Mouse (Mus musculus) midbrain, embryonic 14.5 days (tissue): ENCODE data around the gene AC124502.3. TPM values are rescaled to one million over a fixed set of nuclear protein-coding genes. Genes with fewer than 3 reads are reported as not detected.

Experiments
- ATAC-seq: fragments of 200-750 bp; cut with Nextera tagmentation; 2 replicates; pipeline ENCODE4 v1.8.0; 2017; ENCODE audit warnings: moderate number of reproducible peaks, moderate library complexity; ENCODE audit not compliant: low FRiP score, low TSS enrichment
- DNase-seq: peaks from one replicate; pipeline ENCODE4 v3.0.0-alpha.2; 2015
- H3K27ac ChIP-seq: fragments of 300-500 bp; sonication (generic); replicated peaks from 2 replicates; pipeline ENCODE4 v1.5.1; 2014; ENCODE audit warnings: mild to moderate bottlenecking, low read depth, low read length, moderate library complexity
- H3K27me3 ChIP-seq: fragments of 300-500 bp; sonication (generic); 2 replicates; pipeline ENCODE4 v1.6.1; 2014; ENCODE audit warnings: low read length, control low read depth, mixed read lengths; ENCODE audit not compliant: control insufficient read depth, insufficient read depth
- H3K36me3 ChIP-seq: fragments of 300-500 bp; sonication (generic); 2 replicates; pipeline ENCODE4 v1.6.1; 2014; ENCODE audit warnings: low read length, control low read depth; ENCODE audit not compliant: control insufficient read depth, insufficient read depth
- H3K4me1 ChIP-seq: fragments of 300-500 bp; sonication (generic); 2 replicates; pipeline ENCODE4 v1.6.1; 2014; ENCODE audit warnings: mild to moderate bottlenecking, antibody characterized with exemption, low read length, control low read depth; ENCODE audit not compliant: control insufficient read depth, insufficient read depth
- H3K4me2 ChIP-seq: fragments of 300-500 bp; sonication (generic); 2 replicates; pipeline ENCODE4 v1.6.1; 2014; ENCODE audit warnings: mild to moderate bottlenecking, low read length, moderate library complexity
- H3K4me3 ChIP-seq: fragments of 300-500 bp; sonication (generic); replicated peaks from 2 replicates; pipeline ENCODE4 v1.5.1; 2014; ENCODE audit warnings: low read depth, low read length
- H3K9ac ChIP-seq: fragments of 300-500 bp; sonication (generic); replicated peaks from 2 replicates; pipeline ENCODE4 v1.6.1; 2014; ENCODE audit warnings: mild to moderate bottlenecking, low read length, moderate library complexity
- H3K9me3 ChIP-seq: fragments of 300-500 bp; sonication (generic); 2 replicates; pipeline ENCODE4 v1.6.1; 2016; ENCODE audit warnings: low read length, control low read depth, mixed read lengths; ENCODE audit not compliant: control insufficient read depth
- WGBS: fragments of 180-500 bp; shearing (Covaris S2); extraction: QIAGEN DNeasy Blood & Tissue Kit; methylation state at CpG from one replicate; pipeline ENCODE4 v1.1.7; 2014; 5-methylcytosine and 5-hydroxymethylcytosine counted together
- polyA plus RNA-seq: library from polyadenylated mRNA; unstranded; fragments of >200 nt; fragmentation: Nextera tagmentation; extraction: Ambion mirVana; gene quantifications from 2 replicates; pipeline ENCODE4 v1.2.1, GENCODE M21; 2014

Gene AC124502.3
- polyA plus RNA-seq, 1 experiment from 2014 or later, result 1.6 TPM

DNA sequence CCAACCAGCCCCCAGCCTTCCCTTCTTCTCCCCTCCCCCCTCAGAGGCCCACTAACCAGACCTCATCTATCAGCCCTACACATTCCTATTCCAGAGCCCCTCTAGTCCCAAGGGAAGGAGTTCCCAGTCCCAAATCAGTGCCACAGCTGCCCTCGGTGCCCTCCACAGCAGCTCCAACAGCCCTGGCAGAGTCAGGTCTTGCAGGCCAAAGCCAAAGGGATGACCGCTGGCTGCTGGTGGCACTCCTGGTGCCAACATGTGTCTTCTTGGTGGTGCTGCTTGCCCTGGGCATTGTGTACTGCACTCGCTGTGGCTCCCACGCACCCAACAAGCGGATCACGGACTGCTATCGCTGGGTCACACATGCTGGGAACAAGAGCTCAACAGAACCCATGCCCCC, 31.3 kb downstream of the AC124502.3 start:
- Histone ChIP-seq H3K36me3 (no peaks in the 10 kb centered on the region), H3K4me1 (peaks cover 31% of the 10 kb centered on the region), H3K4me3 (no peak overlapping the region), H3K9ac (no peak overlapping the region), H3K27me3 (peaks cover 33% of the 10 kb centered on the region), H3K4me2 (no peak overlapping the region), H3K27ac (no peak overlapping the region), H3K9me3 (no peaks in the 10 kb centered on the region)
- 88% methylated on average over 7 of the region's 7 CpGs for WGBS
- no peak for ATAC-seq
- no peak for DNase-seq

DNA sequence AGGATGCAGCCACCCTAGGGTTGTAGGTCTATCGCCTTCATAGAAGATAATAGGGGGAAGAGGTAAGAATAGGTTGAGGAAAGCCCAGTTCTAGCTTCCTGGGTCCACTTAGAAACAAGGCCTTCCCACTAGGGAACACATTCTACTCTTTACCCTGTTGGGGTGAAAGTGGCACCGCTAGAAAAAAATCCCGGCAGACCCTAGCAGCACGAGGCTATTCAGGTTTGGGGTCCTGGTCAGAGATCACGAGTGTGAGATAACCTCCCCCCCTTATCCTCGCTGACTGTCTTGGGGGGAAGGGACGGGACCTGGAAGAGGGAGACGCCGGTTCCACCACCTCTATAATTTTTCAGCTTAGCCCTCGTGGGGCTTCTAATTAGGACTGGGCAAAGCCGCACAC, 32.4 kb downstream of the AC124502.3 start:
- Histone ChIP-seq H3K27me3 (peaks cover 33% of the 10 kb centered on the region), H3K4me2 (peak overlapping the region; percentile 69), H3K36me3 (no peaks in the 10 kb centered on the region), H3K27ac (0 out of 2 replicates have a peak overlapping the region, but pooled peaks have one; percentile 26), H3K4me1 (peaks cover 31% of the 10 kb centered on the region), H3K4me3 (peak overlapping the region; percentile 41), H3K9me3 (no peaks in the 10 kb centered on the region), H3K9ac (peak overlapping the region; percentile 47)
- 9% methylated on average over 11 of the region's 11 CpGs for WGBS
- ATAC-seq, result no peak
- no peak for DNase-seq

DNA sequence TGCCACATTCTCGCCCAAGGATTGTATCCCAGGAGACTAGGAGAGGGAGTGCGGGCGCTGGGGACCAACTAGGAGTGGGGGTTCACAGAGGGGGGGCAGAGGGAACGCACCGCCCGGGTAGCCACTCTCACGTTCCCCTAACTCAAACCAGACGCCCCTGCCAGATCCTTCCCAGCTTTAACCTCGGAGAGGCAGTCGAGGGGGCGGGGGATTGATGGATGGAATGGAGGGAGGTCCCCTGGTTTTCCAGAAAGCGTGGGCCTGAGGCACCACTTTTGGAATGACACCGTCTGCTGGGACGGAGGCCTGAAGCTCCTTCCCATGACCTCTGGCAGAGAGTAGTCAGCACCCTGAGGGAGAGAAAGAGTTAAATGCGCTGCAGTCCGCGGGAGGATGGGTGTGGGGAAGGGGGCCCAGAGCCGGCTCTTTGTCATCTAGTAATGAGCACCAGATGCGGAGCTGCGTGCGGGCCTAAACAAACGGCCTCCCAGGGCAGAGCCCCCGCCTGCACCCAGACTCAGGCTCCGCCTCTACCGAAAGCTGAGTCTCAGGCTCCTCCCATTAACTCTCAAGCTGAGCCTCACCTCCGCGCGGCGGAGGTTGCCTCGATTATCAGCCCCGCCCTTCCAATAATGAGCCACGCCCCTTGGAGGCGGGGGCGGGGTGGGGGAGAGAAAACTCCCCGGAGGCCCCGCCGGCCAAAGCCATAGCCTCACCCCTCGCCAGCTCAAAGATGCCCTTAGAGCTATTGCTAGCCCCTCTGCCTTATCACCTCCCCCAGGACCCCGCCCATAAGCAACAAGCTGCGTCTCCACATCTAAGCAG, 33.1 kb downstream of the AC124502.3 start:
- Histone ChIP-seq H3K4me1 (peaks cover 31% of the 10 kb centered on the region), H3K4me3 (peak overlapping the region; percentile 41), H3K9ac (peak overlapping the region; percentile 47), H3K36me3 (no peaks in the 10 kb centered on the region), H3K27me3 (peaks cover 33% of the 10 kb centered on the region), H3K27ac (0 out of 2 replicates have a peak overlapping the region, but pooled peaks have one; percentile 26), H3K4me2 (peak overlapping the region; percentile 69), H3K9me3 (no peaks in the 10 kb centered on the region)
- under 1% methylated on average over 40 of the region's 40 CpGs for WGBS
- DNase-seq (peak; percentile 85), ATAC-seq (peak; percentile 86)

DNA sequence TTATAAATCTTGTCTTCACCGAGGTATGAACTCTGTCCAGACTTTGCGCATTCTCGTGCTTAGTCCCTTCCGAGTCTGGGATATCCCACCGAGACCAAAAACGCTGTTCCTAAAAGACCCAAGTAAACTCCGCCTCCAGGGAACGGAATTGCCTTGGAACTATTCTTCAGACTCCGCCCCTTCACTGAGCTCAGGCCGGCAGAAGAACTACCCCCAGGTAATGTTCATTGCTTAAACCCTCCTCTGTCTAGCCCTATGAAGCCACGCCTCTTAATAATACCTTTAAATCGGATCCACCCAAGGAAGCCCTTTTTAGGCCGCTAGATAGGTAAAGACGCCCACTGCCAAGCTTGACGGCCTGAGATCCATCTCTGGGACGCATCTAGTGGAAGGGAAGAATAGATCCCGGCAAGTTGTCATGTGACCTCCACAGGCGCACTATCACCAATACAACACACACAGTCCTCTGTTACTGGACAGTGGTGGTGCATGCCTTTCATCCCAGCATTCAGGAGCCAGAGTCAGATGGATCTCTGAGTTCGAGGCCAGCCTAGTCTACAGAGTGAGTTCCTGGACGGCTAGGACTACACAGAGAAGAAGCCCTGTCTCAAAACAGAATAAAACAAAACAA, 33.8 kb downstream of the AC124502.3 start:
- Histone ChIP-seq H3K27ac (no peak overlapping the region), H3K4me3 (peak overlapping the region; percentile 41), H3K9me3 (no peaks in the 10 kb centered on the region), H3K4me2 (peak overlapping the region; percentile 69), H3K27me3 (peaks cover 26% of the 10 kb centered on the region), H3K9ac (no peak overlapping the region), H3K36me3 (no peaks in the 10 kb centered on the region), H3K4me1 (peaks cover 29% of the 10 kb centered on the region)
- 3% methylated on average over 20 of the region's 20 CpGs for WGBS
- ATAC-seq, result peak; percentile 9; the same call in 1 of the 2 replicates
- DNase-seq, result peak; percentile 55

DNA sequence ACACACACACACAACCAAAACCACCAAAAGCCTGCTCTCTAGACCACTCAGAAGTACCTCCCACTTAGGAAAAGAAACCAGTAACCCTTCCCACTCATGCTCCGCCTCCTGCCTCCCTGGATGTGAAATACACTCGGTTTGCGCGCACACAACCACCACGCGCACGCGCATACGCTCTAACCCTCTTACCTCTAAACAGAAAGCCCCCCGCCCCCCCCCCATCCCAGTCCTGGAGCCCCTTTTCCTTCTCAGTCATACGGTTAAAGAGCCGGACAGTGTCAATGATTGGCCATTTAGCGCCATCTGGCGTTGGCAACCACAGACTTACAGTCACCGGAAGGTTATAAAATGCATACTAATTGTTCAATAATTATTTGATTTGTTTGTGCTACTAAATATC, 34.3 kb downstream of the AC124502.3 start:
- Histone ChIP-seq H3K9me3 (no peaks in the 10 kb centered on the region), H3K4me1 (peaks cover 24% of the 10 kb centered on the region), H3K4me3 (no peak overlapping the region), H3K9ac (no peak overlapping the region), H3K4me2 (peak overlapping the region; percentile 69), H3K27ac (no peak overlapping the region), H3K27me3 (peaks cover 22% of the 10 kb centered on the region), H3K36me3 (no peaks in the 10 kb centered on the region)
- ATAC-seq (no peak; the same call in 1 of the 2 replicates), DNase-seq (peak; percentile 87)
- WGBS, result 1% methylated on average over 15 of the region's 15 CpGs

DNA sequence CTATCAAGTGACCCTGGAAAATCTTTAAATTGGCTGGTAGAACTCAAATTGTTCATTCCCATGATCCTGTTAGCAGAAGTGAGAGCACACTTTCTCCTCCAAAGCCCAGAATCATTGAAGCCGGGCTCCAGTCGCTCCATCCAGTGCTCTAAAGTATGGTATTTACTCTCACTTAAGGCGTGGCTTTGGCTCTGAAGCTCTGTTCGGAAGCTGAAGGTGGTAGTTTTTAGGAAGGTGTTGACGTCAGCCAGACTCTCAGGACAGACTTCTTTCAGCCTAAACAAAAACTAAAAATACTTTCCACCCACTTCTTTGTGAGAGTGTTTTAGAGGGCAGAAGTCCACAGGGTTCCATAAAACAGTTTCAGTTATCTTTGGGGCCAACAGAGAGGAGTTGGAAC, 34.8 kb downstream of the AC124502.3 start:
- DNase-seq (no peak), ATAC-seq (no peak)
- Histone ChIP-seq H3K4me1 (peaks cover 20% of the 10 kb centered on the region), H3K9me3 (no peaks in the 10 kb centered on the region), H3K4me3 (no peak overlapping the region), H3K4me2 (no peak overlapping the region), H3K27me3 (peaks cover 17% of the 10 kb centered on the region), H3K9ac (no peak overlapping the region), H3K27ac (no peak overlapping the region), H3K36me3 (no peaks in the 10 kb centered on the region)
- WGBS, result 47% methylated on average over 5 of the region's 5 CpGs

DNA sequence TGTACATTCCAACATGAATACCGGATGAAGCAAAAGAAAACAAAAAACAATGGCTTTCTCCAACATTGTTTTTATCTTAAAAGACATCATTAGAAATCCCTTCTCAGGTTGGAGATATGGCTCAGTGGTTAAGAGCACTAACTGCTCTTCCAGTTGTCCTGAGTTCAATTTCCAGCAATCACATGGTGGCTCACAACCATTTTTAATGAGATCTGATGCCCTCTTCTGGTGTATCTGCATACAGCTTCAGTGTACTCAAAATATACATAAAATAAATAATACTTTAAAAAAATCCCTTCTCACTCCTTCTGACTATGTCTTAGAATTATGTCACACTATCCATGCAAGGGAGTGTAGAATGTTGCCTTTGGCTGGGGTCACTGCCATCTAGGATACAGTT, 40.6 kb downstream of the AC124502.3 start:
- Histone ChIP-seq H3K4me2 (no peak overlapping the region), H3K27ac (no peak overlapping the region), H3K9ac (no peak overlapping the region), H3K4me3 (no peak overlapping the region), H3K36me3 (no peaks in the 10 kb centered on the region), H3K9me3 (no peaks in the 10 kb centered on the region), H3K4me1 (no peaks in the 10 kb centered on the region), H3K27me3 (peaks cover 40% of the 10 kb centered on the region)
- DNase-seq (no peak), ATAC-seq (no peak)
- WGBS, result 92% methylated on average over 1 of the region's 1 CpGs

DNA sequence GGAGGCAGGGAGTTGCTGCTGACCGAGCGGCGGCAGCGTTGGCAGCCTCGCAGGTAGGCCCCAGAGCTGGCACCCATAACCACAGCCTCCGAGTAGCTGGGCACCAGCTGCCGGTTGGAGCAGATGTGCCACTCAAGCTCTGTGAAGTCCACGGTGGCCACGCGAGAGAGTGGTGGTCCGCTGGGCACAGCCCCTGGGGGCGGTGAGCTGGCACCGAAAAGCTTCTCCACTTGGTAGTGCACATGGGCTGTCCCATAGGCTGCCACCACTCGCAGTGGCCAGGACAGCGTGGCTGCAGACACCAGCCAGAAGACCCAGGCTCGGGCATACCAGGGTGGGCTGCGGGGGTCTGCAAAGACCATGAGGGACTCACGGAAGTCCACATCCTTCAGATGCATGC, 43.3 kb downstream of the AC124502.3 start:
- H3K36me3 ChIP-seq, result no peaks in the 10 kb centered on the region
- H3K9ac ChIP-seq, result no peak overlapping the region
- H3K4me3 ChIP-seq, result no peak overlapping the region
- DNase-seq (no peak), ATAC-seq (no peak)
- H3K4me2 ChIP-seq, result no peak overlapping the region
- peaks cover 62% of the 10 kb centered on the region for H3K27me3 ChIP-seq
- no peaks in the 10 kb centered on the region for H3K9me3 ChIP-seq
- no peak overlapping the region for H3K27ac ChIP-seq
- 73% methylated on average over 18 of the region's 18 CpGs for WGBS
- 0 out of 2 replicates have a peak, but pooled peaks cover 3% of the 10 kb centered on the region for H3K4me1 ChIP-seq
